Mouse (Mus musculus): Measurements from ENCODE around the gene Chrna4.

DNA sequence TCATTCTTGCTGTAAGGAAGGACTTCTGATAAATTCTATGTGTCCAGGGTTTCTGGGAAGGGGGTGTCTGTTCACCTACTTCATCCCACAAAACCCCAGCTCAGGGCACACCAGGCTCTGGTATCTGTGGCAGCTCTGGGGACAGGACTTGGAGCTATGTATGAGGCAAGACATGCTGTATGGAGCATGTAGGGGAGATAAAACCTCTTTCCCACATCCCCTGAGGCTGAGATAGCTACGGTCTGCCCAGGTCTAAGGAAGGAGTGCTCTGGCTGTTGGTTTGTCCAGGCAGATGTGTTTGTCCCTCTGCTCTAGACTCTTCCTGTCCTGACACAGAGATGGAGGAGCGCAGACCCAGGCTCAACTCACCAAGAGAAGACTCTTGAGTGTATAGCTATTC is 35.6 kb upstream of the Chrna4 start:
- no peak for TF ChIP-seq USF1 (IDR thresholded peaks at IDR 0.05; ENCODE audit: low read depth, low read length)
- no peak for TF ChIP-seq CTCF (IDR thresholded peaks at IDR 0.05 in 2 of 3, conservative IDR thresholded peaks at IDR 0.05 in 1 of 3; ENCODE audit: control insufficient read depth in 1 of 3, insufficient read depth in 1 of 3, low read depth in 2 of 3, low read length in 3 of 3, poor library complexity in 1 of 3, severe bottlenecking in 1 of 3)
- TF ChIP-seq RCOR1 (IDR thresholded peaks at IDR 0.05; ENCODE audit: low read depth, low read length): no peak
- no peak for TF ChIP-seq POLR2A (IDR thresholded peaks at IDR 0.05; ENCODE audit: control insufficient read depth in 1 of 2, insufficient read depth in 1 of 2, low read depth in 1 of 2, low read length in 2 of 2, poor library complexity in 1 of 2)
- TF ChIP-seq ETS1 (IDR thresholded peaks at IDR 0.05; ENCODE audit: low read depth, low read length): no peak
- TF ChIP-seq E2F4 (IDR thresholded peaks at IDR 0.05; ENCODE audit: borderline replicate concordance, low read depth, low read length): no peak
- no peak for TF ChIP-seq POLR2AphosphoS2 (IDR thresholded peaks at IDR 0.05; ENCODE audit: low read length)
